Mouse (Mus musculus): ENCODE results near the gene Sap30bp.

- TF ChIP-seq ZC3H11A (IDR thresholded peaks at IDR 0.05; ENCODE audit: borderline replicate concordance, low read depth, low read length) (no peak), ZNF384 (IDR thresholded peaks at IDR 0.05; ENCODE audit: low read depth, low read length) (no peak), CHD2 (IDR thresholded peaks at IDR 0.05; ENCODE audit: low read depth, low read length) (no peak), HCFC1 (IDR thresholded peaks at IDR 0.05; ENCODE audit: borderline replicate concordance, insufficient read depth, low read length) (no peak)
Observed at GRCm38 (mm10) chr11:115941980-115942379, 8.9 kb downstream of the Sap30bp start.
